8 mouse cellular contexts compared by ENCODE assay signal in the genomic region with DNA sequence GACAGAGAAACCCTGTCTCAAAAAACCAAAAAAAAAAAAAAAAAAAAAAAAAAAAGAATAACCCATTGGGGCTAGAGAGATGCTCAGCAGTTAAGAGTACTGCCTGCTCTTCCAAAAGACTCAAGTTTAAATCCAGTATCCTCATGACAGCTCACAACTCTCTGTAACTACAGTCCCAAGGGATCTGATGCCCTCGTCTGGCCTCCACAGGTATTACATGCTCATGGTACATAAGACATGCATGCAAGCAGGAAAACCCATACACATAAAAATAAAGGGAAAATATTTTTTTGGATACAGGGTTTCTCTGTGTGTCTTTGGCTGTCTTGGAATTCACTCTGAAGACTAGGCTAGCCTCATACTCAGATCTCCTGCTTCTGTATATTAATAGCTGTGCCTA.
DNase-seq lines count a peak whose midpoint lies in the region; ATAC-seq lines count a peak whose summit lies in the region.

No protein-coding gene starts in this region.

- H3K36me3 ChIP-seq in forebrain, embryonic 14.5 days (ENCODE audit: control insufficient read depth, insufficient read depth, low read length): no peaks in the 10 kb centered on the region
- H3K36me3 ChIP-seq in forebrain, embryonic 13.5 days (ENCODE audit: poor library complexity, severe bottlenecking): no peaks in the 10 kb centered on the region
- H3K36me3 ChIP-seq in neural tube, embryonic 15.5 days: no peaks in the 10 kb centered on the region

- no peak for ATAC-seq in forebrain, embryonic 14.5 days
- no peak for ATAC-seq in forebrain, embryonic 13.5 days
- no peak for ATAC-seq in neural tube, embryonic 15.5 days (ENCODE audit: low FRiP score)
- ATAC-seq in megakaryocyte-erythroid progenitor cell, adult 5-6 weeks (replicated peaks; ENCODE audit: low FRiP score, low TSS enrichment, poor library complexity, severe bottlenecking): peak; percentile 50; the same call in 1 of the 2 replicates

- no peak overlapping the region for H3K9ac ChIP-seq in forebrain, embryonic 14.5 days (ENCODE audit: low read length)
- H3K9ac ChIP-seq in forebrain, embryonic 13.5 days: no peak overlapping the region
- no peak overlapping the region for H3K9ac ChIP-seq in neural tube, embryonic 15.5 days (replicated peaks)

- peak; percentile 61 for DNase-seq in forebrain, embryonic 14.5 days (ENCODE audit: low spot score)
- DNase-seq in neural tube, embryonic 10.5 days (ENCODE audit: extremely low spot score, low spot score): peak; percentile 55
- peak; percentile 29 for DNase-seq in c-Kit-positive CD71-positive TER-119-positive erythroid progenitor cells, embryonic 14.5 days (ENCODE audit: low spot score)
- peak; percentile 58 for DNase-seq in kidney, postnatal 14 days
- peak; percentile 62 to 70 for DNase-seq in thymus, postnatal 36 days

- 9% methylated on average over 1 of the region's 1 CpGs for WGBS in forebrain, embryonic 14.5 days
- WGBS in forebrain, embryonic 13.5 days: 8% methylated on average over 1 of the region's 1 CpGs
- 11% methylated on average over 1 of the region's 1 CpGs for WGBS in neural tube, embryonic 15.5 days

- no peaks in the 10 kb centered on the region for H3K4me1 ChIP-seq in forebrain, embryonic 14.5 days (ENCODE audit: control insufficient read depth, insufficient read depth, low read length)
- no peaks in the 10 kb centered on the region for H3K4me1 ChIP-seq in forebrain, embryonic 13.5 days
- no peaks in the 10 kb centered on the region for H3K4me1 ChIP-seq in neural tube, embryonic 15.5 days

- no peaks in the 10 kb centered on the region for H3K27me3 ChIP-seq in forebrain, embryonic 14.5 days (replicated peaks; ENCODE audit: control insufficient read depth, insufficient read depth, low read length)
- no peaks in the 10 kb centered on the region for H3K27me3 ChIP-seq in forebrain, embryonic 13.5 days
- H3K27me3 ChIP-seq in neural tube, embryonic 15.5 days (replicated peaks): no peaks in the 10 kb centered on the region

- H3K27ac ChIP-seq in forebrain, embryonic 14.5 days (ENCODE audit: low read depth, low read length): no peak overlapping the region
- H3K27ac ChIP-seq in forebrain, embryonic 13.5 days: no peak overlapping the region
- no peak overlapping the region for H3K27ac ChIP-seq in neural tube, embryonic 15.5 days (replicated peaks)

- no peak overlapping the region for H3K4me2 ChIP-seq in forebrain, embryonic 14.5 days (ENCODE audit: low read length)
- H3K4me2 ChIP-seq in forebrain, embryonic 13.5 days: no peak overlapping the region
- H3K4me2 ChIP-seq in neural tube, embryonic 15.5 days: no peak overlapping the region

- H3K9me3 ChIP-seq in forebrain, embryonic 14.5 days (replicated peaks; ENCODE audit: control insufficient read depth, low read length): no peaks in the 10 kb centered on the region
- no peaks in the 10 kb centered on the region for H3K9me3 ChIP-seq in forebrain, embryonic 13.5 days (replicated peaks)
- no peaks in the 10 kb centered on the region for H3K9me3 ChIP-seq in neural tube, embryonic 15.5 days (replicated peaks)

- H3K4me3 ChIP-seq in forebrain, embryonic 14.5 days (ENCODE audit: low read depth, low read length): no peak overlapping the region
- no peak overlapping the region for H3K4me3 ChIP-seq in forebrain, embryonic 13.5 days
- no peak overlapping the region for H3K4me3 ChIP-seq in neural tube, embryonic 15.5 days (replicated peaks)
